Mouse (Mus musculus): ENCODE results near the gene Fzd9. TPM values are rescaled to one million over a fixed set of nuclear protein-coding genes. Genes with fewer than 3 reads are reported as not detected.

The Fzd9 gene
- polyA plus RNA-seq, 1 experiment from 2014 or later = 3.4 TPM

DNA sequence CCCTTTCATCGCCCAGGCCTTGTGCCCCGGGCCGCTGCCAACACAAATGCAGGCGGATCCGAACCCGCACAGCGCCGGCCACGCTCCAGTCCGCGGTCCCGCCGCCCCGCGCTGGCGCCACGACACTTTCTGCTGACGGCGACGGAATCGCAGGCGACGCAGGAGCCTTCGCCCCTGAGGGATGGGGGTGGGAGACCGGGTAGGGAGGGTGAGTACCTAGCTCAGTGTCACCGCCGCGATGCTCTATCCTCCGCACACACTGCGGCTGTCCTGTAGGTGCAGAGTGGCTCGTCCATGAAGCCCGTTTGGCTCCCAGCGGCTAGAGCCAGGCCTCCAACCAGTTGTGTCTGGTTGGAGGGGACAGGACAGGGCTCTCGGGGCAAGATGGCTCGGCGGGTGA lies 25.6 kb upstream of the Fzd9 start:
- Histone ChIP-seq H3K27ac (replicated peaks; ENCODE audit: low read depth, low read length) (no peak overlapping the region), H3K9me3 (replicated peaks; ENCODE audit: control insufficient read depth, low read length) (no peaks in the 10 kb centered on the region)

DNA sequence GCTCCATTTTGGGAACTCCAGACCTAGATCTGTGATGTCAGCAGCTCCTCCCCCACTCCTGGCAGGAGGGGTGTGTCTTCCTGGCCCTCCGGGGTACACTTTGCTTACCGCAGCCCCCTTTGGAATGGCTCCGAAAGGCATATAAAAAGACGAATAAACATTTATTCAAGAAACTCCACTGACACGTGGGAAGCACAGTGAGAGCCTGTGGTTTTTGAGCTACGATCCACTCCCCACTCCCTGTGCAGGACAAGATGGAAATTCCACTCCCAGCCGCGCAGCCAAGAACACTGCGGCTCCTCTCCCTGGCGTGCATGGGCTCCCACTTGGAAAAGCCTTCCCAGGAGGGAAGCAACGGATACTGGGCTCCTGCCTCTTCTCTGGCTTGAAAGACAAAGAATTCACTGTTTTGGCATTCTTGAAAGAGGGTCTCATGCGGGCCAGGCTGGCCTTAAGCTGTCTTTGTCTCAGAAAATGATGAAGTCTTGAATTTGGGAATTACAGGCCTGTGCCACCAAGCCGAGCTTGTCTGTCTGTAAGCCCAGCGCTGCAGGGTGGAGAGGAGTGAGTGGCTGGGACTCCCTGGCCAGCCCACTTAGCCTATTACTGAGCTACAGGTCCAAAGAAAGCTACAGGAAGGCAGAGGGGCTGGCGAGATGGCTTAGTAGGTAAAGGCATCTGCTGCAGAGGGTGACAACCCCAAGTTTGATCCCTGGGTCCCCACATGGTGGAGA lies 23.8 kb upstream of the Fzd9 start:
- WGBS = 13% methylated on average over 15 of the region's 15 CpGs
- Histone ChIP-seq H3K36me3 (replicated peaks; ENCODE audit: control insufficient read depth, insufficient read depth, low read depth, low read length) (no peaks in the 10 kb centered on the region), H3K27ac (replicated peaks; ENCODE audit: low read depth, low read length) (peak overlapping the region; percentile 16; the same call in 1 of the 2 replicates), H3K4me3 (ENCODE audit: low read depth, low read length) (no peak overlapping the region), H3K9me3 (replicated peaks; ENCODE audit: control insufficient read depth, low read length) (no peaks in the 10 kb centered on the region), H3K4me2 (ENCODE audit: low read depth, low read length) (peak overlapping the region; percentile 24; the same call in 1 of the 2 replicates), H3K9ac (replicated peaks; ENCODE audit: low read length) (0 out of 2 replicates have a peak overlapping the region, but pooled peaks have one; percentile 18), H3K4me1 (ENCODE audit: control insufficient read depth, insufficient read depth, low read length) (0 out of 2 replicates have a peak, but pooled peaks cover 3% of the 10 kb centered on the region), H3K27me3 (ENCODE audit: control insufficient read depth, insufficient read depth, low read length) (no peaks in the 10 kb centered on the region)
- ATAC-seq (replicated peaks; ENCODE audit: insufficient number of reproducible peaks, low FRiP score, low TSS enrichment, low read depth) = no peak
- DNase-seq (ENCODE audit: low spot score) = peak; percentile 61

More for the DNA sequence above, 25.6 kb upstream of the Fzd9 start:
- Histone ChIP-seq H3K36me3 (replicated peaks; ENCODE audit: control insufficient read depth, insufficient read depth, low read depth, low read length) (no peaks in the 10 kb centered on the region), H3K4me1 (ENCODE audit: control insufficient read depth, insufficient read depth, low read length) (0 out of 2 replicates have a peak, but pooled peaks cover 3% of the 10 kb centered on the region), H3K27me3 (ENCODE audit: control insufficient read depth, insufficient read depth, low read length) (no peaks in the 10 kb centered on the region), H3K4me3 (ENCODE audit: low read depth, low read length) (peak overlapping the region; percentile 15; the same call in 1 of the 2 replicates), H3K9ac (replicated peaks; ENCODE audit: low read length) (peak overlapping the region; percentile 52), H3K4me2 (ENCODE audit: low read depth, low read length) (peak overlapping the region; percentile 44)
- WGBS = 2% methylated on average over 36 of the region's 36 CpGs
- DNase-seq (ENCODE audit: low spot score) (peak; percentile 22), ATAC-seq (replicated peaks; ENCODE audit: insufficient number of reproducible peaks, low FRiP score, low TSS enrichment, low read depth) (no peak)

DNA sequence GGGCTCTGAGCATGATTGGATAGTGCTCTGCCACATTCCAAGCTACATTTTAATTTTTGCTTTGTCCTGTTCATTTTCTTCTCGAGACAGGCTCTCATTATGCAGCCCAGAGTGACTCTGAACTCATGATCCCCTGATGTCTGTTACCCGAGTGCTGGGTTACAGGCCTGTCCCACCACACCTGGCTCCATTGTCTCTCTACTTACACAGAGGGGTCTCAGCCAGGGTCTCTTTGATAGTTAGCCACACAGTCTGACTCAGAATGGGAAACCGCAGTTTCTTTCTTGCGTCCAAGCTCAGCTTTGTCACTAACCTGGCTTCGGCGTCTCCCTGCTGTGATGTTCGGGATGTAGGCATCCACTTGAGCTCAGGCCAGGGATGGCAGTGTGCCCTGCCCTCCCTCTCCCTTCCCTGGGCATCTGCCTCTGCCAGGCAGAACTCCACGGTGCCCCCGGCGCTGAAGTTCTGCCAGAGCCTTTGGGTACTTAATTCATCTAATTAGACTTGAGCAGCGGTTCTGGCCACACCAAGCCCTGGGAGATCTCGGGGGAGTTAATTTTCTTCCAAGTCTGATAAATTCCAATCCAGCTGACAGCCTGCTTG lies 20.6 kb upstream of the Fzd9 start:
- WGBS = 57% methylated on average over 12 of the region's 12 CpGs
- H3K27ac ChIP-seq (replicated peaks; ENCODE audit: low read depth, low read length) = no peak overlapping the region

DNA sequence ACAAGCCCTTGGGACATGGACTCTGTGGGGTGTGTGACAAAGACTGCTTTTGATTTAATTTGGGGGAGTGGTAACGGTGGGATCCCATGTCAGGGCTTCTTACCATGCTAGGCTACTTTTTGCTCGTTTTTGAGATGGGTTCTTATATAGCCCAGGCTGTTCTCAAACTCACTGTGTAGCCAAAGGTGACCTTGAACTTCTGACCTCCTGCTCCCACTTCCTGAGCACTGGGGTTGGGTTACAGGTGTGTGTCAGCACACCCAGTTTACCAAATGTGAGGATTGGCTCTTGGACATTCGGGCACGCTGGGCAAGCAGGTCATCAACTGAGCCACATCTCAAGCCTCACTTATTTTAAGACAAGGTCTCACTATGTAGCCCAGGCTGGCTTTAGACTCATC lies 19.3 kb upstream of the Fzd9 start:
- no peaks in the 10 kb centered on the region for H3K36me3 ChIP-seq (replicated peaks; ENCODE audit: control insufficient read depth, insufficient read depth, low read depth, low read length)
- H3K27ac ChIP-seq (replicated peaks; ENCODE audit: low read depth, low read length) = no peak overlapping the region
- no peaks in the 10 kb centered on the region for H3K4me1 ChIP-seq (ENCODE audit: control insufficient read depth, insufficient read depth, low read length)
- ATAC-seq (replicated peaks; ENCODE audit: insufficient number of reproducible peaks, low FRiP score, low TSS enrichment, low read depth) (no peak), DNase-seq (ENCODE audit: low spot score) (no peak)
- no peak overlapping the region for H3K9ac ChIP-seq (replicated peaks; ENCODE audit: low read length)
- no peak overlapping the region for H3K4me2 ChIP-seq (ENCODE audit: low read depth, low read length)
- 79% methylated on average over 4 of the region's 4 CpGs for WGBS
- no peak overlapping the region for H3K4me3 ChIP-seq (ENCODE audit: low read depth, low read length)
- no peaks in the 10 kb centered on the region for H3K9me3 ChIP-seq (replicated peaks; ENCODE audit: control insufficient read depth, low read length)
- no peaks in the 10 kb centered on the region for H3K27me3 ChIP-seq (ENCODE audit: control insufficient read depth, insufficient read depth, low read length)

More for the DNA sequence above, 20.6 kb upstream of the Fzd9 start:
- Histone ChIP-seq H3K36me3 (replicated peaks; ENCODE audit: control insufficient read depth, insufficient read depth, low read depth, low read length) (no peaks in the 10 kb centered on the region), H3K27me3 (ENCODE audit: control insufficient read depth, insufficient read depth, low read length) (no peaks in the 10 kb centered on the region), H3K9me3 (replicated peaks; ENCODE audit: control insufficient read depth, low read length) (no peaks in the 10 kb centered on the region), H3K9ac (replicated peaks; ENCODE audit: low read length) (no peak overlapping the region), H3K4me2 (ENCODE audit: low read depth, low read length) (no peak overlapping the region), H3K4me1 (ENCODE audit: control insufficient read depth, insufficient read depth, low read length) (0 out of 2 replicates have a peak, but pooled peaks cover 3% of the 10 kb centered on the region), H3K4me3 (ENCODE audit: low read depth, low read length) (no peak overlapping the region)
- ATAC-seq (replicated peaks; ENCODE audit: insufficient number of reproducible peaks, low FRiP score, low TSS enrichment, low read depth) = no peak
- DNase-seq (ENCODE audit: low spot score) = no peak

DNA sequence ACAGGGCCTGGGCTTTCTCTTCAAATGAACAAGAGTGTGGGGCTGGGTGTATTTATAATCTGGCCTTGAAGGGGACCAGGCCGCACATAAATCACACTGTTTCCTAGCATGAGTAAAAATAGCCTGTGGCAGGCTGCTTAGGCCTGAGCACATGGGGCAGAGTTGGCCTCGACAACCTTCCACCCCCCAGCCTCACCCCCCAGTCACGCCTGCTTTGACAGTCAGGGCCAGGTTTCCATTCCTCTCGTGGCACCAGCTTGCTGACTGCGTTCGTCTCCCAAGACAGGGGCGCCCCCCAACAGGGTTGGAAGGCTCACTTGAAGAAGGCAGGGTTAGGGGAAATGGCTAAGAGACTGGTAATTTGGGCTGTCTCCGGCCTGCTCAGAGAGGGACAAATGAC lies 18.4 kb upstream of the Fzd9 start:
- Histone ChIP-seq H3K9me3 (replicated peaks; ENCODE audit: control insufficient read depth, low read length) (no peaks in the 10 kb centered on the region), H3K27me3 (ENCODE audit: control insufficient read depth, insufficient read depth, low read length) (no peaks in the 10 kb centered on the region), H3K4me2 (ENCODE audit: low read depth, low read length) (no peak overlapping the region), H3K27ac (replicated peaks; ENCODE audit: low read depth, low read length) (no peak overlapping the region), H3K4me1 (ENCODE audit: control insufficient read depth, insufficient read depth, low read length) (no peaks in the 10 kb centered on the region), H3K4me3 (ENCODE audit: low read depth, low read length) (no peak overlapping the region), H3K9ac (replicated peaks; ENCODE audit: low read length) (no peak overlapping the region), H3K36me3 (replicated peaks; ENCODE audit: control insufficient read depth, insufficient read depth, low read depth, low read length) (no peaks in the 10 kb centered on the region)
- no peak for DNase-seq (ENCODE audit: low spot score)
- no peak for ATAC-seq (replicated peaks; ENCODE audit: insufficient number of reproducible peaks, low FRiP score, low TSS enrichment, low read depth)
- WGBS = 76% methylated on average over 8 of the region's 8 CpGs

DNA sequence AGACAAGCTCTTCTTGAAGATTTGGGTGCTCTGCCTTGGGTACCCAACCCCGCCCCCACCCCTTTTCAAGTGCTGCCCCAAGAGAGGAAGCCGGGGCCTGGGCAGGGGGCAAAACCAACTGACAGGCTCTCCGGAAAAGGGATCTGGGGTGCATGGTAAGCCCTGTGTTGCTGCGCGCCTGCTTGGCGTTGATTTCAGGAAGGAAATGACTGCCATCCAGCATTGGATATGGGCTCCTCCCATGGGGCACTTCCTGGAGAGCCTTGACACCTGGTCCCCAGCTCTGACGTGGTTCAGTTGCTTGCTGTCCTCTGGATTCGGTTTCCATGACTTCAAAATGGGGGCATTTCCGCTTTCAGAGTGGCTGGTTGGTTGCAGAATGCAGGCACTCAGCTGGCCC lies 13.5 kb upstream of the Fzd9 start:
- Histone ChIP-seq H3K4me1 (ENCODE audit: control insufficient read depth, insufficient read depth, low read length) (no peaks in the 10 kb centered on the region), H3K9ac (replicated peaks; ENCODE audit: low read length) (no peak overlapping the region), H3K4me2 (ENCODE audit: low read depth, low read length) (no peak overlapping the region; the same call in 1 of the 2 replicates), H3K36me3 (replicated peaks; ENCODE audit: control insufficient read depth, insufficient read depth, low read depth, low read length) (no peaks in the 10 kb centered on the region), H3K27me3 (ENCODE audit: control insufficient read depth, insufficient read depth, low read length) (no peaks in the 10 kb centered on the region), H3K9me3 (replicated peaks; ENCODE audit: control insufficient read depth, low read length) (no peaks in the 10 kb centered on the region), H3K27ac (replicated peaks; ENCODE audit: low read depth, low read length) (peak overlapping the region; percentile 61; the same call in 1 of the 2 replicates), H3K4me3 (ENCODE audit: low read depth, low read length) (no peak overlapping the region)
- DNase-seq (ENCODE audit: low spot score) (peak; percentile 67), ATAC-seq (replicated peaks; ENCODE audit: insufficient number of reproducible peaks, low FRiP score, low TSS enrichment, low read depth) (peak; percentile 46; the same call in 1 of the 2 replicates)
- WGBS = 16% methylated on average over 9 of the region's 9 CpGs

DNA sequence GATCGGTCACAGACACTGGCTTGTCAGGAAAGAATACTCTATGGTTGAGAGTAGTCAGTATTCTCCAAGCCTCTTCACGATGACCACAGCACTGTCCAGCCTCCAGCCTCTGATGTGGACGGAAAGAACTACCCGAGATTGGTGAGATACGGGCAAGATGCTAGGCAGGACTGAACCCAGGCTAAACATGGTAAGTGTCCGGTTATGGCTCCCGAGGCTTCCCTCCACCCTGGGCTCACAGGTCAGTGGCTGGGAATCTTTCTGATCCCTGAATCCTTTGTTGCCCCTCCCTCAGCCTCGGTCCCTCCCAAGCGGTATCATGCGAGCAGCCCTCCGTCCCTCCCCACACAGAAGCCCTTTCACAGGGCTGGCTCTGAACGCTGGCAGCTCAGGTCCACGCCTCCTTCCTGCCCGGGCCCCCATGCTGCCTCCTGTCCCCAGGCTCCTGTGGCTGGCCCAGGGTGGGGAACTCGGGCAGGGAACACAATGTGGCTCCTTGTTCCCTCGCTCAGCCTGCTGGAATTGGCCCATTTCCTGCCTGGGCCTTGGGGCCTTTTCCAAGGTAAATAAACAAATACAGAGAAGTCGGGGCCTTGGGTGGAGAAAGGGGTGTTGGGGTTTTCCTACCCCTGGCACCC lies 13.0 kb upstream of the Fzd9 start:
- 0 out of 2 replicates have a peak overlapping the region, but pooled peaks have one; percentile 1 for H3K9ac ChIP-seq (replicated peaks; ENCODE audit: low read length)
- peak overlapping the region; percentile 61 for H3K27ac ChIP-seq (replicated peaks; ENCODE audit: low read depth, low read length)
- no peaks in the 10 kb centered on the region for H3K36me3 ChIP-seq (replicated peaks; ENCODE audit: control insufficient read depth, insufficient read depth, low read depth, low read length)
- WGBS = 9% methylated on average over 17 of the region's 17 CpGs
- H3K4me2 ChIP-seq (ENCODE audit: low read depth, low read length) = peak overlapping the region; percentile 13; the same call in 1 of the 2 replicates
- no peaks in the 10 kb centered on the region for H3K27me3 ChIP-seq (ENCODE audit: control insufficient read depth, insufficient read depth, low read length)
- no peaks in the 10 kb centered on the region for H3K9me3 ChIP-seq (replicated peaks; ENCODE audit: control insufficient read depth, low read length)
- H3K4me3 ChIP-seq (ENCODE audit: low read depth, low read length) = no peak overlapping the region
- H3K4me1 ChIP-seq (ENCODE audit: control insufficient read depth, insufficient read depth, low read length) = no peaks in the 10 kb centered on the region
- DNase-seq (ENCODE audit: low spot score) (peak; percentile 71), ATAC-seq (replicated peaks; ENCODE audit: insufficient number of reproducible peaks, low FRiP score, low TSS enrichment, low read depth) (peak; percentile 90)

All from embryonic facial prominence, embryonic 11.5 days (tissue).